Mouse (Mus musculus) frontal cortex, adult (tissue): ENCODE data around the gene Efcab6.

Experiments
- ATAC-seq: cut with Nextera tagmentation; 2 replicates; pipeline ENCODE4 v1.9.2; 2017; ENCODE audit warnings: mild to moderate bottlenecking, moderate library complexity, mixed read lengths; ENCODE audit not compliant: low TSS enrichment

The Efcab6 gene

DNA sequence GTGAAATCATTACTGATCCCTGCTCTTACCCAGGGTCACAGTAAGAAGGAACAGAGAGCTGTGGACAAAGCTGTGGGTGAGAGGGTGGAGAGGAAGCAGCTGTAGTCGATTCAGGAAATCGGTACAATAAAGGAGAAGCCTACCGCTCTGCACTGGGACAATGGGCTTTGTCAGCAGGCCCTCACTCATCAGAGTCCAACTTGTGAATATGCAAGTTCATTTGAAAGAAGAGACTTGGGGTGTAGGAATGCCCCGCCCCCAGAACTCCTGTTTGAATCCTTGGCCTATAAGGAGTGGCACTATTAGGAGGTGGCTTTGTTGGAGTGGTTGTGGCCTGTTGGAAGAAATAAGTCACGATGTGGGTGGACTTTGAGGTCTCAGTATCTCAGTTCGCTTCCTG, 86.3 kb downstream of the Efcab6 start:
- ATAC-seq: no peak

GRCm38 (mm10) chr15:83977108-83977507, 88.1 kb downstream of the Efcab6 start:
- ATAC-seq: no peak

GRCm38 (mm10) chr15:83972206-83972605, 93.0 kb downstream of the Efcab6 start:
- ATAC-seq: no peak

GRCm38 (mm10) chr15:83967802-83968201, 97.4 kb downstream of the Efcab6 start:
- no peak for ATAC-seq

GRCm38 (mm10) chr15:83965126-83965525, 100.1 kb downstream of the Efcab6 start:
- ATAC-seq: no peak

- no peak for ATAC-seq
These were observed 106.8 kb downstream of the Efcab6 start for GRCm38 (mm10) chr15:83958376-83958775.

- ATAC-seq: peak; percentile 47; the same call in 1 of the 2 replicates
These were observed 108.2 kb downstream of the Efcab6 start for GRCm38 (mm10) chr15:83956996-83957395.

DNA sequence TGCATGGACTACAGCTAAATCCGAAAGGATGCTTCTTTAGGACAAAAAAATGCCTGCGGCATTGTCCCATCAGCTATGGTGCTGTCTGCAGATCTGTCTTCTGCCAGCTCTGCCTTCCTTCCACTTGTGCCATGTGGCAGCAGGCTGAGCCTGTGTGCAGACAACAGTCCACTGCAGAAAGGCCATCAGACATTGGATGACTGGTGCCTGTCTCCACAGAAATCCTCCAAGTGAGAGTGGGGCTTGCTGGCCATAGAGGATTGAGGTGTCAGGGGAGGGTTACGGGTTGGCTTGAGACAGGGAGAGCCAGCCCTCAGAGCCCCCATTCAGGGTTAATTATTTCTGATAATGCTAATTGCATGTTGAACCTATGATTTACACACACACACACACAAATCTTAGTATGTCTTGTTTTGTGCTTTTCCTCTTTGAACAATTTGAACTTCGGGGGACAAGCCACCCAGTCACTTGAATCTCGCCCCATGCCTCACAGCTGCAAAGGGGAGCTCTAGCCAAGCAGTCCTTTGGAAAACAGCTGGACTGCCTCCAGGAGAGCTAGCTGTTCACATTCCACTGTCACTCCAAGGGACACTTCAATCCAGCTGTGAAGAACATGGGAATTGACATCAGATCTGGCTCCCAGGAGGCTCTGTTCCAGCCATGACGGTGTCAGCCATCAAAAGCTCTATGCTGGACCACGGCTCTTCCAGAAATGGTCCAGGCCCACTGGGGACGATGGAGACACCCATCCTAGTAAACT, 109.1 kb downstream of the Efcab6 start:
- no peak for ATAC-seq

DNA sequence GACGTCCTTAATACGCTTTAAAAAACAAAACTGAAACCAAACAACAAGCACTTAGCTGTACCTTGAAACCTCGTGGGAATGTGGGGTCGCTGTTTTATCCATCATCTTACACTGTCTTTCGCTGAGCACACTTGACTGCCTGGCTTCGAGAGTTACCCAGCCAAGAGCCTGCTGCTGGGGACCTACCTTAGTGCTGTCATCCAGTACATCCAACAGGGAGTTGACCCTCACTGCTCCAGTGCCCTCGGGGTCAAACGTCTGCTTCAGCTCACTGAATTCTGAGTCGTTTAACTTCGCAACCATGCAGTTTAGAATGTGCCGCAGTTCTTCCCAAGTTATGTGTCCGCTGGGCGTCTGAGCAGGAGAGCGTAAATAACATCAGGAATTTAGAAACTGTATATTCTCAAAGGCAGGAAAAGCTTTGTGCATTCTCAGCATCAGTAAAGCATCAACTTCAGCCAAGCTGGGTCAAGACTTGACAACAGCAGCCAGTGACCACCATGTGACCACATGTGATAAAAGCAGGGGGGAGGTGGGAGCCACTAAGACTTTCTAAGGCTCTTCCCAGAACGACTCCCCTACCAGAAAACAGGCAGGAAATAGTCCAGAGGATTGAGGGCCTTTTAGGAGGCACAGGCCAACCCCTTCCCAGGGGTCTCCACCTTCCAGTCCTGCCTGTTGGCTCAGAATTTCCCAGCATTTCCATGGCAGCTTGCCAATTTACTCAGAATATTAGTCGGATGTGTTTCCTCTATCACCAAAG, 115.3 kb downstream of the Efcab6 start:
- ATAC-seq: no peak

DNA sequence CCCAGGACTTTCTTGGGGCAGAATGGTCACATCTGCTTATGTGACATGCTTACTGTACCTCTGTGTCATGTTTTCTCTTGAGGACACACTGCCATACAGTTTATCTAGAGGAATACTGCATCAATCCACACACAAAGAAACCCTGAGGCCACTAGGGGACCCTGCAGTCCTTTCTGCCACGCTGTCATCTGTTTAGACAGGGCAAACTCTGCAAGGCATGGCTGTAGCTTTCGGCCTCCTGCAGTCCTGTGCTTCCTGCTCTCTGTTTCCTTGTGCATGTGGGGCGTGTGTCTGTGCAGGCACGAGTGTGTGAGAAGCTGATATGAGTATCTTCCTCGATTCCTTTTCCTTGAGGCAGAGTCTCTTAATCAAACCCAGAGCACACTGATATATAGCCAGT, 125.5 kb downstream of the Efcab6 start:
- ATAC-seq: no peak

DNA sequence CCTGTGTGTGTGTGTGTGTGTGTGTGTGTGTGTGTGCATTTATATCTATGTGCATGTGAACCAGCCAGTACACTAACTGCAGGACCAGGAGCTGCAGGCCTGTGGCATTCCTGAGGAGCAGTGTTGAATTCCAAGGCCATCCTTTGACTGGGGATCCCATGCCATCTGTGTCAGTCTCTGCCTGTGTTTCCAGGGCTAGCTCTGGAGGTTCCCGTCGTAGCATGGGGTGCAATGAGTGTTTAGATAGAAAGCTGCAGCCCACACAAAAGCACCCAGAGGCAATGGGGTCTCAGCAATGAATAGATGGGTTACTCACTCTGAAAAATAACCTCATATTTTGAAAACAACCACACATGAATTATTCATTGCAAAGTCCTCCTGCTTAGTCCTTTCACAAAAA, 126.7 kb downstream of the Efcab6 start:
- ATAC-seq: no peak

DNA sequence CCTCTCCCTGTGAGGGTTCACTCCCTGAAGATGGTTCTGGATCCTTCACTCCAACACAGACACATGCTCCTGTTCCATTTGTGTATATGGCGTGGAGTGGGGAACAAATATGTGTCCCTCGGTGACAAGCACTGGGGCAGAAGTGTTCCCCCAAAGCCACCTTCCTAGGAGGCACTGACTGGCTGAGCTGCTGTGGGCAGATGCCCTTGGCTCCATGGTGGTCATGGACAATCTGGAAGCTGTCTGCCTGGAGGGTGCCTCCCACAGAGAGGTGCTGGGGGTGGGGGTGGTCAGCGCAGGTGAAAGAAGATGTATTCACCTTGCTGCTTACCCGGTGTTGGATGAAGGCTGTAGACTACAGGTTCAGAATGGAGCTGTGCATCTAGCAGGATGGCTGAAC, 128.7 kb downstream of the Efcab6 start:
- ATAC-seq: no peak

GRCm38 (mm10) chr15:83934816-83935215, 130.4 kb downstream of the Efcab6 start:
- no peak for ATAC-seq

- ATAC-seq: no peak
These were observed 139.8 kb downstream of the Efcab6 start for GRCm38 (mm10) chr15:83925338-83925737.

DNA sequence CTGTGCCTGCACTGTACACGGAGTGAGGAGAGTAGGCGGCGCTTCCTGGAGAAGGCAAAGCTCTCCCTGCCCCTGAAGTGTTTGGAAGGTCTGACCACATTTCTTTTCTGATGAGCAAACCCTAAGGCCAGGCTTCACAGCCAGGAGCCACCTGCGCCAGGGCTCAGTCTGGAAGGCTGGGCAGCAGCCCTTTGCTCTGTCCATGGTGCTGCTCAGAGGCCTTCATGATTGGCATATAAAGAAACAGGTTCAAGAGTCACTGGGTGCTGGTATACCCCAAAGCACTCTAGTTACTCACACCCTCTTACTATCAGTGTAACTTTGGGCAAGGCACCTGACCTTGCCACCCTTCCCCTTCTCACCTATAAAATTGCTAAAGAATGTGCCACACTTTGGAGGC, 140.5 kb downstream of the Efcab6 start:
- no peak for ATAC-seq

GRCm38 (mm10) chr15:83915376-83915775, 149.8 kb downstream of the Efcab6 start:
- no peak for ATAC-seq

GRCm38 (mm10) chr15:83913028-83913714, 152.0 kb downstream of the Efcab6 start:
- peak; percentile 59; the same call in 1 of the 2 replicates for ATAC-seq

GRCm38 (mm10) chr15:83906472-83906871, 158.7 kb downstream of the Efcab6 start:
- ATAC-seq: no peak; the same call in 1 of the 2 replicates

DNA sequence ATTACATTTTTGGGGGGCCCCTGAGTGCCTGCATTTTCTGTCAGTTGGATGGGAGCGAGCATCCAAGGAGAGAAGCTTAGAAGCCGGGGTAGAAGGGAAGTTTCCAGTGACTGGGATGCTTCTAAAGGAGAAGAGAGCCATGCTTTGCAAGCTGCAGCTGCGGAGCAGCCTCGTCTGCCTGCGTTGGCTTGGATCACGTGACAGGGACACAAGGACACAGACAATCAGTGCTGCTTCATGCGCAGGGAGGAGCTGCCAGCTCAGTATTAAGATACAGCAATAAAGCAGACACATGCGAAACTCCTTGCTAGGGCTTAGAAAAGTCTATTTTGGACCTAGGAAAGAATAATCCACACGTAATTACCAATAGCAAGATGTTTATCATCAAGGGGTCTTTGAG, 167.9 kb downstream of the Efcab6 start:
- peak; percentile 48; the same call in 1 of the 2 replicates for ATAC-seq

DNA sequence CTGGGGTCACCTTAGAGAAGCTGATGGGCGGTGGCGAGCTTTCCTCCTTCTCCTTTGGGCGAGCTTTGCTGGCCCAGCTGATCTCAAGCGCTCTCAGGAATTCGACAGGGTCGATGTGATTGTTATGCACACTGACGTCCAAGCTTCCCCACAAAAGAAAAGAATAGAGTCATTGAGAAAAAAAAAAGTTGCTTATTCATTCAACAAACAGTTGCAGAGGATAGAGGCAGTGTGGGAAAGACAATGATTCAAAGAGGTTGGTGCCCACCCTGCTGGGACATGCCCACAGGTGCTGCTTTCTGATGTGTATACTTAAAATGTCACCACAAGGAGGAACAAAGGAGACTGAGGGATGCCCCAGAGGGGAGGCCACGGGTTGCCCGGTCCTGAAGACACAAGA, 169.2 kb downstream of the Efcab6 start:
- ATAC-seq: no peak

GRCm38 (mm10) chr15:83894261-83894660, 170.9 kb downstream of the Efcab6 start:
- peak; percentile 46 for ATAC-seq

- peak; percentile 27; the same call in 1 of the 2 replicates for ATAC-seq
These were observed 172.3 kb downstream of the Efcab6 start for GRCm38 (mm10) chr15:83892871-83893270.
